Mouse (Mus musculus) embryonic facial prominence, embryonic 11.5 days (tissue): ENCODE data around the gene Plppr3. TPM values are rescaled to one million over a fixed set of nuclear protein-coding genes. Genes with fewer than 3 reads are reported as not detected.

Experiments used
- ATAC-seq: fragments of 200-750 bp; cut with Nextera tagmentation; replicated peaks from 2 replicates; pipeline ENCODE4 v1.8.0; 2017; ENCODE audit warnings: low read depth; ENCODE audit not compliant: insufficient number of reproducible peaks, low FRiP score, low TSS enrichment
- DNase-seq: peaks from one replicate; pipeline ENCODE4 v3.0.0-alpha.2; 2015; ENCODE audit warnings: low spot score
- H3K27ac ChIP-seq: fragments of 300-500 bp; sonication (generic); replicated peaks from 2 replicates; pipeline ENCODE4 v1.5.1; 2014; ENCODE audit warnings: mild to moderate bottlenecking, low read depth, low read length, control low read depth
- H3K27me3 ChIP-seq: fragments of 300-500 bp; sonication (generic); 2 replicates; pipeline ENCODE4 v1.6.1; 2014; ENCODE audit warnings: mild to moderate bottlenecking, low read length, moderate library complexity, mixed read lengths; ENCODE audit not compliant: control insufficient read depth, insufficient read depth
- H3K36me3 ChIP-seq: fragments of 300-500 bp; sonication (generic); replicated peaks from 2 replicates; pipeline ENCODE4 v1.6.1; 2014; ENCODE audit warnings: low read depth, mild to moderate bottlenecking, low read length, moderate library complexity, mixed read lengths; ENCODE audit not compliant: control insufficient read depth, insufficient read depth
- H3K4me1 ChIP-seq: fragments of 300-500 bp; sonication (generic); 2 replicates; pipeline ENCODE4 v1.6.1; 2014; ENCODE audit warnings: low read length, mixed read lengths; ENCODE audit not compliant: control insufficient read depth, insufficient read depth
- H3K4me2 ChIP-seq: fragments of 300-500 bp; sonication (generic); 2 replicates; pipeline ENCODE4 v1.6.1; 2014; ENCODE audit warnings: low read depth, mild to moderate bottlenecking, control low read depth, low read length, moderate library complexity
- H3K4me3 ChIP-seq: fragments of 300-500 bp; sonication (generic); 2 replicates; pipeline ENCODE4 v1.5.1; 2014; ENCODE audit warnings: low read depth, low read length, control low read depth
- H3K9ac ChIP-seq: fragments of 300-500 bp; sonication (generic); replicated peaks from 2 replicates; pipeline ENCODE4 v1.6.1; 2014; ENCODE audit warnings: mild to moderate bottlenecking, control low read depth, low read length
- H3K9me3 ChIP-seq: fragments of 300-500 bp; sonication (generic); replicated peaks from 2 replicates; pipeline ENCODE4 v1.6.1; 2016; ENCODE audit warnings: mild to moderate bottlenecking, low read length, inconsistent platforms, mixed read lengths; ENCODE audit not compliant: control insufficient read depth
- WGBS: fragments of 180-500 bp; shearing (Covaris S2); extraction: QIAGEN DNeasy Blood & Tissue Kit; methylation state at CpG from one replicate; pipeline ENCODE4 v1.1.7; 2014; 5-methylcytosine and 5-hydroxymethylcytosine counted together
- polyA plus RNA-seq: library from polyadenylated mRNA; unstranded; fragments of >200 nt; fragmentation: Nextera tagmentation; extraction: Ambion mirVana; gene quantifications from 2 replicates; pipeline ENCODE4 v1.2.1, GENCODE M21; 2014

Gene Plppr3
- polyA plus RNA-seq, 1 experiment from 2014 or later = 78.3 TPM

DNA sequence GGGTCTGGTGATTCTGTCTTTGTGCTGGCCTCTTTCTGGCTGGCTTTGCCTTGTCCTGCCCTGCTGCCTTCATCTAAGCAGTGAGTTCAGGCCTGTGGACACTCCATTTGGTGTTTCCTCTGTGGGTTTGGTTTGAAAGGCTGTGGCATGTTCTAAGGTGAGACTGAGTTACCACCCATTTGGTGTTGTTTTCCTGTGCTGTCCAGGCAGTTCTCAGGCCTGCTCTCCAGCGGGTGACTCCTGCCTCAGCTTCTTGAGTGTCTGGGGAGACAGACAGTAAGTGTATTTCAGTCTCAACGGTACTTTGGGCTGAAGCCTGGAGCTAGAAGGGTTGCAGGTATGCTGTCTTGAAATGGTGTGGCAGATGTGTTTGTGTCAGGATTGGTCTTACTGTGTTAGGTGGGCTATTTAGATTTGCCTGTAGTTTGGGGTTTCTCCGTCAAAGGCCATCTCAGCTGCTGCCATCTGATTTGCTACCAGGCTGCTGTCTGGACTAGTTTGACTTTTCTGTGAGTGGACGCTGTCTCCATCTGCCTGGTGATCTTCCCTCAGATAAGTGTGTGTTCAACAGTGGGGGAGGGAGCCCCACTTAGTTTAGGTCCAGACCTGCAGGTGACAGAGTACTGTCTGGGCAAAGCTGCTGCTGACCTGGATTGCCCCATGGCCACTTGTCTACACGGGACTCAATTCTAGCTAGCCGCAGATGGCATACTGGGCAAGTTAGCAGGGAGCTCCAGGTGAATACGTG, 17.6 kb downstream of the Plppr3 start:
- Histone ChIP-seq H3K27me3 (no peaks in the 10 kb centered on the region), H3K9ac (peak overlapping the region; percentile 99), H3K27ac (no peak overlapping the region), H3K9me3 (no peaks in the 10 kb centered on the region), H3K4me1 (peaks cover 28% of the 10 kb centered on the region), H3K36me3 (peaks cover 19% of the 10 kb centered on the region), H3K4me2 (peak overlapping the region; percentile 99), H3K4me3 (peak overlapping the region; percentile 100)
- no peak for ATAC-seq
- no peak for DNase-seq
- 65% methylated on average over 7 of the region's 7 CpGs for WGBS

DNA sequence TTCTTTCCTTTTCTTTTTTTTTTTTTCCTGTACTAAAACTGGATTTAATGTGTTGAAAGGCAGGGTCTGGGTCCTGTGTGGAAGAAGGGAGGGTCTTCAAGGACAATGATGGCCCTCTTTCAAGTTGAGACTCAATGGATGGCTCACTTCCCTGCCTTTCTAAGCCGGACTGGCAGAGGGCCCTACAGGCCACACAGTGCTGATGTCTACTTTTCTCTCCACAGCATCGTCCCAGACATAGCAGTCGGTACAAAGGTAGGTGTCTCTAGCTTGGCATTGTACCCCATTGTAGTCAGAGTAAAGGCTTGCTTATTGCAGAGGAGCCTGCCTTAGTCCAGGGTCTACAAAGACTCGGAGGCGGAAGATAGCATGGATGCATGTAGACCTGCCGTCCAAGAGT, 18.2 kb downstream of the Plppr3 start:
- peak overlapping the region; percentile 100 for H3K4me3 ChIP-seq
- peaks cover 13% of the 10 kb centered on the region for H3K36me3 ChIP-seq
- ATAC-seq = no peak
- H3K4me1 ChIP-seq = peaks cover 31% of the 10 kb centered on the region
- DNase-seq = no peak
- 50% methylated on average over 6 of the region's 6 CpGs for WGBS
- peak overlapping the region; percentile 99 for H3K9ac ChIP-seq
- H3K27me3 ChIP-seq = no peaks in the 10 kb centered on the region
- H3K4me2 ChIP-seq = peak overlapping the region; percentile 99
- H3K27ac ChIP-seq = no peak overlapping the region
- H3K9me3 ChIP-seq = no peaks in the 10 kb centered on the region

- H3K4me1 ChIP-seq = peaks cover 31% of the 10 kb centered on the region
- H3K27ac ChIP-seq = no peak overlapping the region
- peaks cover 10% of the 10 kb centered on the region for H3K36me3 ChIP-seq
- WGBS = 5% methylated on average over 10 of the region's 10 CpGs
- H3K9me3 ChIP-seq = no peaks in the 10 kb centered on the region
- DNase-seq (no peak), ATAC-seq (no peak)
- peak overlapping the region; percentile 100 for H3K4me3 ChIP-seq
- H3K27me3 ChIP-seq = no peaks in the 10 kb centered on the region
- peak overlapping the region; percentile 99 for H3K4me2 ChIP-seq
- peak overlapping the region; percentile 99 for H3K9ac ChIP-seq
Measured at GRCm38 (mm10) chr10:79855558-79856184, 18.8 kb downstream of the Plppr3 start.

- peak; percentile 17 for ATAC-seq
- DNase-seq = peak; percentile 84
- no peaks in the 10 kb centered on the region for H3K27me3 ChIP-seq
- H3K4me3 ChIP-seq = peak overlapping the region; percentile 100
- H3K4me2 ChIP-seq = peak overlapping the region; percentile 99
- H3K9me3 ChIP-seq = no peaks in the 10 kb centered on the region
- H3K9ac ChIP-seq = peak overlapping the region; percentile 99
- peak overlapping the region; percentile 100 for H3K27ac ChIP-seq
- peaks cover 3% of the 10 kb centered on the region for H3K36me3 ChIP-seq
- H3K4me1 ChIP-seq = peaks cover 31% of the 10 kb centered on the region
- whole genome bisulfite sequencing = under 1% methylated on average over 77 of the region's 83 CpGs
Measured at GRCm38 (mm10) chr10:79854801-79855541, 19.5 kb downstream of the Plppr3 start.

DNA sequence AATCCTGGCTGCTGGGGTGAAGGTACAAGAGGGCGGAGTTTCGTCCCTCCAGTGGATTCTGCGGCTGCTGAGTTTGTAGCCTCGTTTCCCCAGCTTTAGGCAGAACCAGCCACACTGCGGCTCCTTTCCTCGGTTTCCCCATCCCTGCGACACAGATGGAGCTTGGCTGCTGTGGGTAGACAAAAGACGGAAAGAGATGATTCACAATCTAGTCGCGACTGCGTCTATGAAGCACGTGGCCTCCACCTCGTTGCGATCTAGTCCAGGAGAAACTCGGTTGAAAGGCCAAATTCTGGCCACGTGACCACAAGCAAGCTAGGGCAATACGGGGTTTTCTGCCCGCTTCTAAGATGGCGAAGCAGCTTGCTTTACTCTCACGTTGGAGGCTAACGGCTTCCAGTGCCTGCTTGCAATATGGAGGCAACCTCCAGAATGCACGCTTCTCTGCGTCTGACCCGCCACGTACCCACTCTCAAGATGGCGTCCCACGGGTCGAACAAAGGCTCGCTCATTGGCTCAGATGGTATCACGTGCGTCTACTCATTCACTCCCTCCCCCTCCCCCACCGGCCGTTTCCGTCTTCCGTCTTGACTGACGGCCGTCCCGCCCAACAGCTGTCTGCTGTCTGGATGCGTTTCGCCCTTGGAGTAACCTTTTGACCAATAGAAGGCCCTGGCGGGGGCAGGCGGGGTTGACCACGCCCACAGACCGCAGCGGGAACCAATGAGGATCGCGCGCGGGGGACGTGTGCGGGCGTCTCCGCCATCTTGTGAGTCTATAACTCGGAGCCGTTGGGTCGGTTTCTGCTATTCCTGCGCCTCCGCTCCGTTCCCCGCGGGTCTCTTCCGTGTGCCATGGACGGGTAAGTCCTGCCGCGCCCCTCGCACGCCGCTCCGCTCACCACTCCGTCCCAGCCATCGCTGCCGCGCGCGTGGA, 20.3 kb downstream of the Plppr3 start, which contains the start of gene Ptbp1:
Gene Ptbp1 (plus strand): TSS at position 568 of the 936 bp plus-strand sequence.
- Histone ChIP-seq H3K27ac (peak within 1 kb of the TSS; percentile 100), H3K9me3 (no peaks in the 10 kb centered on the region), H3K27me3 (no peaks in the 10 kb centered on the region), H3K36me3 (no peaks in the 10 kb centered on the region; the same call in 1 of the 2 replicates), H3K4me2 (peak within 1 kb of the TSS; percentile 99), H3K4me3 (peak within 1 kb of the TSS; percentile 100), H3K4me1 (peaks cover 31% of the 10 kb centered on the region), H3K9ac (peak within 1 kb of the TSS; percentile 99)
- DNase-seq (peak; percentile 100), ATAC-seq (peak; percentile 92)
- WGBS = under 1% methylated on average over 75 of the region's 75 CpGs

DNA sequence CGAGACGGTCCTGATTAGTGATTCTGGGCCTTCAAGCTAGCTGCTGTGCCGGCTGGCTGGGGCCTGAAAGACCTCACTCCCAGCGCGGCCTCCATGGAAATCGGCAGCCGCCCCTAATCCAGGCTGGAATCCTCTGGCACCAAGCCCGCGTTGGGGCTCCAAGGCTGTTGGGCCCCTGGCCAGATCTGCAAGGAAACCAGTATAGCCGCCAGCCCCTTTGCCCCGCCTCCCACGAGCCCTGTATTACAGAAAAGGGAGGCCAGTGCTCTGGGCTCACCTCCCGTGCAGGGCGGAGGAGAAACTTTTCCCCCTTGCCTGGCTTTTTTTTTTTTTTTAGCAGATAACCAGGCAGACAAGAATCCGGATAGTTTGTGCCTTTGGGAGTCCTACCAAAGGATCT, 21.0 kb downstream of the Plppr3 start:
- WGBS = 0% methylated on average over 15 of the region's 15 CpGs
- Histone ChIP-seq H3K9ac (peak overlapping the region; percentile 84), H3K4me1 (peaks cover 31% of the 10 kb centered on the region), H3K27ac (peak overlapping the region; percentile 99), H3K4me2 (peak overlapping the region; percentile 79), H3K9me3 (no peaks in the 10 kb centered on the region), H3K27me3 (no peaks in the 10 kb centered on the region), H3K36me3 (no peaks in the 10 kb centered on the region; the same call in 1 of the 2 replicates), H3K4me3 (peak overlapping the region; percentile 100)
- DNase-seq (peak; percentile 86), ATAC-seq (peak; percentile 34; the same call in 1 of the 2 replicates)

DNA sequence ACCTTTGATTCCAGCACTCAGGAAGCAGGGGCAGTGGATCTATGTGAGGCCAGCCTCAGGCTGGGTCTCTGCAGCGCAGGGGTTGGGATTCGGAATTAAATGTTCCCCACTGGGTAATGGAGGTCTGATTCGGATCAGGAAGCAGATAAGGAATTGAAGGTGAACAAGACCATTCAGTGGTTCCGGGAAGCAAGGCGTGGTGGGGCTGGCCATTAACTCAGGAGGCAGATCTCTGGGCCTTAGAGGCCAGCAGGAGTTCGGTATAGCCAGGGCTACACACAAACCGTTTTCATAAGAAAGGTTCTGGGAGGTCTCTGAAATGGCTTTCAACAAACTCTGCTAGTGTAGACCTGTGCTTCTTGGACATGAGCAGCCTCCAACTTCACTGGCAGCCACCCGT, 21.6 kb downstream of the Plppr3 start:
- Histone ChIP-seq H3K4me2 (peak overlapping the region; percentile 79), H3K27ac (peak overlapping the region; percentile 99), H3K9me3 (no peaks in the 10 kb centered on the region), H3K4me1 (peaks cover 31% of the 10 kb centered on the region), H3K27me3 (no peaks in the 10 kb centered on the region), H3K36me3 (no peaks in the 10 kb centered on the region; the same call in 1 of the 2 replicates), H3K9ac (peak overlapping the region; percentile 84), H3K4me3 (peak overlapping the region; percentile 100)
- WGBS = 30% methylated on average over 8 of the region's 8 CpGs
- ATAC-seq = no peak
- no peak for DNase-seq
